Mouse (Mus musculus) CD4-positive, CD25-positive, alpha-beta regulatory T cell, adult 4 months (primary cell): ENCODE measurements around the gene Sec61b. TPM values are rescaled to one million over a fixed set of nuclear protein-coding genes. Genes with fewer than 3 reads are reported as not detected.
A peak's percentile ranks its signal among the peaks of the same experiment; 100 is the strongest.

Experiments used
- ATAC-seq: one replicate; pipeline ENCODE4 v1.8.0; 2017
- polyA plus RNA-seq, 2 experiments: library from polyadenylated mRNA; unstranded; fragments of 100-300 nt; shearing (Covaris generic); gene quantifications; one replicate each; pipeline ENCODE4 v1.2.1; 2017

The Sec61b gene
- polyA plus RNA-seq: 100 to 1,000 TPM; 231 to 289 TPM

- ATAC-seq: peak; percentile 95
These were observed at the start of gene Sec61b, which contains the start of gene Alg2 for GRCm38 (mm10) chr4:47473968-47474729. Gene Sec61b, plus strand, starts transcription at chr4:47474658. Gene Alg2, minus strand, starts transcription at chr4:47474333.

- no peak for ATAC-seq
These were observed 49.1 kb upstream of the Sec61b start for GRCm38 (mm10) chr4:47425247-47425830.

- ATAC-seq: no peak
These were observed 46.9 kb upstream of the Sec61b start for GRCm38 (mm10) chr4:47427606-47428005.

GRCm38 (mm10) chr4:47430557-47430956 lies 43.9 kb upstream of the Sec61b start:
- no peak for ATAC-seq

- no peak for ATAC-seq
These were observed 43.4 kb upstream of the Sec61b start for GRCm38 (mm10) chr4:47431081-47431480.

GRCm38 (mm10) chr4:47432766-47433165 lies 41.7 kb upstream of the Sec61b start:
- ATAC-seq: no peak

GRCm38 (mm10) chr4:47435131-47435530 lies 39.3 kb upstream of the Sec61b start:
- no peak for ATAC-seq

GRCm38 (mm10) chr4:47435566-47436360 lies 38.7 kb upstream of the Sec61b start:
- ATAC-seq: no peak

GRCm38 (mm10) chr4:47437365-47438340 lies 36.8 kb upstream of the Sec61b start:
- peak; percentile 78 for ATAC-seq

GRCm38 (mm10) chr4:47438956-47439355 lies 35.5 kb upstream of the Sec61b start:
- ATAC-seq: no peak

- no peak for ATAC-seq
These were observed 33.5 kb upstream of the Sec61b start for GRCm38 (mm10) chr4:47440951-47441350.

- ATAC-seq: no peak
These were observed 25.9 kb upstream of the Sec61b start for GRCm38 (mm10) chr4:47448526-47448925.

GRCm38 (mm10) chr4:47449116-47449515 lies 25.3 kb upstream of the Sec61b start:
- no peak for ATAC-seq

- ATAC-seq: no peak
These were observed 24.6 kb upstream of the Sec61b start for GRCm38 (mm10) chr4:47449586-47450522.

- ATAC-seq: no peak
These were observed 7.3 kb upstream of the Sec61b start for GRCm38 (mm10) chr4:47467196-47467595.

- no peak for ATAC-seq
These were observed 881 bp upstream of the Sec61b start for GRCm38 (mm10) chr4:47473586-47473967.

- ATAC-seq: no peak
These were observed 529 bp downstream of the Sec61b start for GRCm38 (mm10) chr4:47474730-47475643.

- ATAC-seq: no peak
These were observed 3.1 kb downstream of the Sec61b start for GRCm38 (mm10) chr4:47477539-47477938.

GRCm38 (mm10) chr4:47480095-47480494 lies 5.6 kb downstream of the Sec61b start:
- ATAC-seq: no peak

GRCm38 (mm10) chr4:47480576-47480975 lies 6.1 kb downstream of the Sec61b start:
- no peak for ATAC-seq
